In genomic region chr3:62492568-62492967, GRCm38 (mm10) we compare ENCODE assay signal across 24 mouse cellular contexts. TPM values are rescaled to one million over a fixed set of nuclear protein-coding genes. Genes with fewer than 3 reads are reported as not detected.
A peak's percentile ranks its signal among the peaks of the same experiment; 100 is the strongest.
DNase-seq lines count a peak whose midpoint lies in the region; ATAC-seq and TF ChIP-seq lines count a peak whose summit lies in the region.
"Had no signal": no experiment of that assay in that cellular context is flagged by ENCODE, and none has a peak within 500 bp of the region (broad histone marks: within the 10 kb centered on the region; RNA-seq: fewer than 3 reads in every experiment).

No protein-coding gene starts in this region.

- no peak overlapping the region for H3K9ac ChIP-seq in CH12.LX (ENCODE audit: insufficient read depth, low read depth)
- no peak overlapping the region for H3K9ac ChIP-seq in heart, embryonic 12.5 days
- H3K9ac ChIP-seq in forebrain, embryonic 16.5 days (replicated peaks; ENCODE audit: low read depth, low read length): no peak overlapping the region
- H3K9ac ChIP-seq: embryonic facial prominence, embryonic 12.5 days; embryonic facial prominence, embryonic 15.5 days; heart, embryonic 13.5 days; hindbrain, embryonic 12.5 days; hindbrain, embryonic 15.5 days had no signal

- no peak for TF ChIP-seq POLR2A in CH12.LX (IDR thresholded peaks at IDR 0.05; ENCODE audit: low read depth, low read length)

- peak; percentile 98 for ATAC-seq in granulocyte monocyte progenitor cell, adult 5-6 weeks (replicated peaks; ENCODE audit: poor library complexity, severe bottlenecking)
- ATAC-seq in megakaryocyte progenitor cell, adult 5-6 weeks (replicated peaks; ENCODE audit: poor library complexity): peak; percentile 98
- no peak for ATAC-seq in heart, embryonic 12.5 days (ENCODE audit: insufficient number of reproducible peaks, low FRiP score)
- ATAC-seq in forebrain, embryonic 16.5 days: no peak
- ATAC-seq: forebrain, embryonic 14.5 days had no signal

- TF ChIP-seq CTCF in CH12.LX (conservative IDR thresholded peaks at IDR 0.05 in 1 of 2, IDR thresholded peaks at IDR 0.05 in 1 of 2; ENCODE audit: low read depth in 2 of 2, low read length in 2 of 2): no peak

- H3K27ac ChIP-seq in CH12.LX (ENCODE audit: insufficient read depth, low read depth): no peak overlapping the region
- H3K27ac ChIP-seq in heart, embryonic 12.5 days (ENCODE audit: poor library complexity, severe bottlenecking): no peak overlapping the region
- no peak overlapping the region for H3K27ac ChIP-seq in forebrain, embryonic 16.5 days (ENCODE audit: low read length)
- H3K27ac ChIP-seq: embryonic facial prominence, embryonic 12.5 days; embryonic facial prominence, embryonic 15.5 days; heart, embryonic 13.5 days; hindbrain, embryonic 12.5 days; hindbrain, embryonic 15.5 days had no signal

- TF ChIP-seq RAD21 in CH12.LX (IDR thresholded peaks at IDR 0.05; ENCODE audit: low read depth, low read length): no peak

- no peaks in the 10 kb centered on the region for H3K9me3 ChIP-seq in CH12.LX (replicated peaks; ENCODE audit: low read length)
- H3K9me3 ChIP-seq in heart, embryonic 12.5 days (replicated peaks): no peaks in the 10 kb centered on the region
- no peaks in the 10 kb centered on the region for H3K9me3 ChIP-seq in forebrain, embryonic 16.5 days (ENCODE audit: control insufficient read depth, low read length)
- H3K9me3 ChIP-seq: embryonic facial prominence, embryonic 12.5 days; embryonic facial prominence, embryonic 15.5 days; G1E; heart, embryonic 13.5 days; hindbrain, embryonic 12.5 days; hindbrain, embryonic 15.5 days had no signal

- no peak for TF ChIP-seq EP300 in CH12.LX (IDR thresholded peaks at IDR 0.05; ENCODE audit: low read length)

- in situ Hi-C loops in CH12.LX (cut with MboI; ENCODE audit: low pct_ligation_motif_present, low pct_unique_long_range_greater_than_20kb, low sequenced_read_pairs): no loop called here

- peak; percentile 23 for DNase-seq in CH12.LX (ENCODE audit: extremely low read depth)
- no peak for DNase-seq in left cerebral cortex, postnatal 25 days (ENCODE audit: low spot score in 2 of 2)
- DNase-seq: adrenal gland, adult 2 months; adrenal gland, postnatal 14 days; cerebellum, adult 11-12 months; cerebellum, adult 9-10 months; cerebellum, postnatal 14 days; gastrocnemius, postnatal 10 days; gastrocnemius, postnatal 36 days; heart, adult 11 months; heart, postnatal 14 days; heart, postnatal 4 days; kidney, adult 11 months had no signal

- WGBS in heart, embryonic 12.5 days: 89% methylated on average over 6 of the region's 6 CpGs
- 79% methylated on average over 6 of the region's 6 CpGs for WGBS in forebrain, embryonic 16.5 days

- peaks cover 0 to 7% of the 10 kb centered on the region in 2 experiments; a peak in 2 of 4 replicates for H3K4me1 ChIP-seq in CH12.LX (ENCODE audit: control insufficient read depth in 1 of 2, insufficient read depth in 2 of 2)
- H3K4me1 ChIP-seq in heart, embryonic 12.5 days (replicated peaks): no peaks in the 10 kb centered on the region
- H3K4me1 ChIP-seq in forebrain, embryonic 16.5 days (replicated peaks; ENCODE audit: control insufficient read depth, insufficient read depth, low read length): no peaks in the 10 kb centered on the region
- H3K4me1 ChIP-seq: embryonic facial prominence, embryonic 12.5 days; embryonic facial prominence, embryonic 15.5 days; heart, embryonic 13.5 days; hindbrain, embryonic 12.5 days; hindbrain, embryonic 15.5 days had no signal

- intact Hi-C loops in left cerebral cortex, postnatal 25 days (cut with DNase I): no loop called here

- no peak overlapping the region for H3K4me3 ChIP-seq in CH12.LX (replicated peaks in 1 of 3; ENCODE audit: low read depth in 2 of 3, low read length in 2 of 3, poor library complexity in 1 of 3)
- H3K4me3 ChIP-seq in heart, embryonic 12.5 days: no peak overlapping the region
- no peak overlapping the region for H3K4me3 ChIP-seq in forebrain, embryonic 16.5 days (replicated peaks; ENCODE audit: low read length)
- H3K4me3 ChIP-seq: embryonic facial prominence, embryonic 12.5 days; embryonic facial prominence, embryonic 15.5 days; heart, embryonic 13.5 days; hindbrain, embryonic 12.5 days; hindbrain, embryonic 15.5 days had no signal

- no peak overlapping the region for H3K4me2 ChIP-seq in CH12.LX (ENCODE audit: insufficient read depth, low read depth, poor library complexity, severe bottlenecking)
- no peak overlapping the region for H3K4me2 ChIP-seq in heart, embryonic 12.5 days
- no peak overlapping the region for H3K4me2 ChIP-seq in forebrain, embryonic 16.5 days (ENCODE audit: low read length)
- H3K4me2 ChIP-seq: embryonic facial prominence, embryonic 12.5 days; embryonic facial prominence, embryonic 15.5 days; heart, embryonic 13.5 days; hindbrain, embryonic 12.5 days; hindbrain, embryonic 15.5 days had no signal

- H3K36me3 ChIP-seq in CH12.LX (replicated peaks in 1 of 2; ENCODE audit: control insufficient read depth in 1 of 2, insufficient read depth in 1 of 2, low read length in 1 of 2): peaks cover 46 to 83% of the 10 kb centered on the region in 2 experiments
- H3K36me3 ChIP-seq in heart, embryonic 12.5 days: peaks cover 46% of the 10 kb centered on the region
- H3K36me3 ChIP-seq in forebrain, embryonic 16.5 days (ENCODE audit: control insufficient read depth, insufficient read depth): peaks cover 41% of the 10 kb centered on the region

- no peaks in the 10 kb centered on the region for H3K79me2 ChIP-seq in CH12.LX (replicated peaks; ENCODE audit: control insufficient read depth, extremely low read depth, insufficient read depth, poor library complexity, severe bottlenecking)

- H3K27me3 ChIP-seq in CH12.LX (replicated peaks): no peaks in the 10 kb centered on the region
- no peaks in the 10 kb centered on the region for H3K27me3 ChIP-seq in heart, embryonic 12.5 days (replicated peaks)
- no peaks in the 10 kb centered on the region for H3K27me3 ChIP-seq in forebrain, embryonic 16.5 days (replicated peaks; ENCODE audit: control insufficient read depth, insufficient read depth, low read length)
- H3K27me3 ChIP-seq: embryonic facial prominence, embryonic 12.5 days; embryonic facial prominence, embryonic 15.5 days; heart, embryonic 13.5 days; hindbrain, embryonic 12.5 days; hindbrain, embryonic 15.5 days had no signal

- dilution Hi-C loops in CH12.LX (cut with MboI; ENCODE audit: extremely low pct_ligation_motif_present, extremely low pct_unique_long_range_greater_than_20kb, low sequenced_read_pairs): no loop called here

TF ChIP-seq in CH12.LX, 34 proteins besides CTCF, POLR2A, EP300 and RAD21:
- no peak for TF ChIP-seq TCF12 (IDR thresholded peaks at IDR 0.05; ENCODE audit: low read depth, low read length)
- no peak for TF ChIP-seq SIN3A (IDR thresholded peaks at IDR 0.05; ENCODE audit: low read length)
- no peak for TF ChIP-seq MEF2A (IDR thresholded peaks at IDR 0.05; ENCODE audit: borderline replicate concordance, low read depth, low read length)
TF ChIP-seq in CH12.LX: peak in this region for 0.

RNA-seq across cellular contexts. Expression of gene Dhx36, which starts 14.2 kb away (rescaled TPM):
- total RNA-seq in CH12.LX (2012; rRNA removed) (29.7 and 29.8 TPM in 2 replicates), CH12.LX (2014; rRNA removed) (66.3 and 71.7 TPM in 2 replicates)
- polyA plus RNA-seq in CH12.LX (2012; ENCODE audit: insufficient read length, low read depth): 33.8 and 35.0 TPM in 2 replicates
- 36.8 and 44.5 TPM in 2 replicates for total RNA-seq in granulocyte monocyte progenitor cell, adult 5-6 weeks (2014; fragmentation: Nextera tagmentation)
- total RNA-seq in granulocyte monocyte progenitor cell, adult 5-6 weeks (2017): 41.2 and 52.7 TPM in 2 replicates
- total RNA-seq in megakaryocyte progenitor cell, adult 5-6 weeks (2015): 43.2 and 46.6 TPM in 2 replicates
- total RNA-seq in megakaryocyte progenitor cell, adult 5-6 weeks (2017): 38.9 and 43.9 TPM in 2 replicates
- polyA plus RNA-seq in heart, embryonic 12.5 days (2016; fragmentation: Nextera tagmentation; extraction: Ambion mirVana): 25.6 and 27.0 TPM in 2 replicates
- 46.6 and 49.5 TPM in 2 replicates for polyA plus RNA-seq in forebrain, embryonic 16.5 days (2015; fragmentation: Nextera tagmentation; extraction: Ambion mirVana)
- total RNA-seq in left cerebral cortex, postnatal 25 days (2021): 10 to 100 TPM; 55.9 to 57.7 TPM

Comparison
In these comparisons a context has a peak if more than half of its experiments do, and no peak if none do; other contexts are left out.
1. ATAC-seq: peak in granulocyte monocyte progenitor cell, adult 5-6 weeks (single experiment) and megakaryocyte progenitor cell, adult 5-6 weeks (single experiment); none in heart, embryonic 12.5 days (single experiment) and forebrain, embryonic 16.5 days (single experiment).